Mouse (Mus musculus): ENCODE results near the gene Tenm4. TPM values are rescaled to one million over a fixed set of nuclear protein-coding genes. Genes with fewer than 3 reads are reported as not detected.

Gene Tenm4
- polyA plus RNA-seq, 1 experiment from 2014 or later, result 4.6 TPM

DNA sequence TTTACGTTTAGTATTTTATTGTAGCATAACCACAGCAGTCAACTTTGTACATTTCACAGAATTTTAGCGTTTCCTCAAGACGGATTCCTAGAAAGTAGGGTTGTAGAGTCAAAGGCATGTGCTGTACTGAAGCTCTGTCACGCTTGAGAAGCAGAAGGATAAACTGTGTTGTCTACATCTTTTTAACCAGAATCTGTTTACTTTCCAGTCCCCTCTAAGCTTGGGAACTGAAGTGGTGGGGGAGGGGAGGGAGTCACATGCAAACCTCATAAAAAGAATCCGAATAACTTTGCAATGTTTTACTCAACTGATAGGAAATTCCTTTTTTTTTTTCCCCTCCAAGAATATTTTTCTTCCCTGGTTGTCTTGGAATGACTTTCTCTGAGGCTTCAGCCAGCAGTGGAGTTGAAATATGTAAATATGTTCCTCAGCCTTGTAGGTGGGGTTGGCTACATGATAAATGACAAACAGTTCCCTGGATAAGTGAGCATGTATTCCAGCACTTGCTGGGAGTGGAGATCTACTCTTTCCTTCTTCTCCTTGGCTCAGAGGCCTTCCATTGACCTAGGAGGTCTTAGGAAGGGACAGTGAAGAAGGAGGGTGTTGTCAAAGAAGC lies 45.0 kb downstream of the Tenm4 start:
- Histone ChIP-seq H3K9me3 (ENCODE audit: control insufficient read depth) (no peaks in the 10 kb centered on the region), H3K27ac (ENCODE audit: low read depth, low read length) (no peak overlapping the region)
- TF ChIP-seq CTCF (IDR thresholded peaks at IDR 0.05; ENCODE audit: low read depth), result no peak

DNA sequence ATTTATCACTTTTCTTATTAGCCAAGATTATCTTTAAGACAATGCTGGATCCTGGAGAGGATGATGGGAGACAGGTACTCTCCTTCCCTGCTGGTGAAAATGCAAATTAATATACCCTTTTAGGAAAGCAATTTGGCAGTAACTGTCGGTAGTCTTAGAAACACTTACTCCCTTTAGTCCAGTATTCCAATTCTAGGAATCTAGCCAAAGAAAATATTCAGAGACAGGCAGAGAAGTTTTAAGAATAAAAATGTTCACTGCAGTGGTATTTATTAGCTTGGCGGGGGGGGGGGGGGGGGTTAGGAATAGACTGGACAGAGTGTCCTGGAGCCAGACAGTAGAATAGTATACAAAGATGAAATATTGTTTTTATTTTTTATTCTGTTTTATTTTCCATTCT lies 48.3 kb downstream of the Tenm4 start:
- H3K9me3 ChIP-seq (ENCODE audit: control insufficient read depth), result no peaks in the 10 kb centered on the region
- H3K27me3 ChIP-seq (replicated peaks; ENCODE audit: control insufficient read depth, insufficient read depth, low read length), result peaks cover 3% of the 10 kb centered on the region; the same call in 1 of the 2 replicates
- TF ChIP-seq CTCF (IDR thresholded peaks at IDR 0.05; ENCODE audit: low read depth), result no peak
- H3K36me3 ChIP-seq (ENCODE audit: control insufficient read depth, insufficient read depth), result no peaks in the 10 kb centered on the region
- H3K4me1 ChIP-seq (replicated peaks; ENCODE audit: control insufficient read depth, insufficient read depth, low read length), result no peaks in the 10 kb centered on the region
- H3K4me3 ChIP-seq (ENCODE audit: low read depth, low read length), result no peak overlapping the region
- H3K27ac ChIP-seq (ENCODE audit: low read depth, low read length), result no peak overlapping the region
- ATAC-seq, result no peak
- H3K9ac ChIP-seq (ENCODE audit: low read depth, low read length), result no peak overlapping the region
- no peak overlapping the region for H3K4me2 ChIP-seq (replicated peaks; ENCODE audit: low read depth)
- 73% methylated on average over 2 of the region's 2 CpGs for WGBS

More for the DNA sequence above, 45.0 kb downstream of the Tenm4 start:
- Histone ChIP-seq H3K9ac (ENCODE audit: low read depth, low read length) (no peak overlapping the region), H3K4me3 (ENCODE audit: low read depth, low read length) (no peak overlapping the region), H3K36me3 (ENCODE audit: control insufficient read depth, insufficient read depth) (no peaks in the 10 kb centered on the region), H3K4me1 (replicated peaks; ENCODE audit: control insufficient read depth, insufficient read depth, low read length) (no peaks in the 10 kb centered on the region; the same call in 1 of the 2 replicates), H3K27me3 (replicated peaks; ENCODE audit: control insufficient read depth, insufficient read depth, low read length) (peaks cover 20% of the 10 kb centered on the region; the same call in 1 of the 2 replicates), H3K4me2 (replicated peaks; ENCODE audit: low read depth) (no peak overlapping the region)
- ATAC-seq, result no peak
- WGBS, result 46% methylated on average over 5 of the region's 5 CpGs

DNA sequence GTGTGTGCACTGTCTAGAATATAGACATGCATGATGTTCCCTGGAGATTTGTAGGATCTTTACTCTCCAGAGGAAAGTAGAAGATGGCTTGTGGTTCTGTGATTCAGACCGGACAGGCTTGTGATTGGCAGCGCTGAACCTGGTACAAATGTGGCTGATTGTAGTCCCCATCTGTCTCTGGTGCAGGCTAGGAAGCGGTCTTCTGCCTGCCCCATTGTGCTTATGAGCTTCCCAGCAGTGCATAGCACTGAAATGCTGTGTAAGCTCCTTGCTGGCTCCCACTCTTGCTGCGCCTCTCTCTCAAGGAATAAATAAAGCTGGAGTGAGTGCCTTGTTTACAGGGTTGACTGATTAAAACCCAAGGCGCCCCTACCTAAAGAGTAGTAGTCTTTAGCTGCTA lies 49.6 kb downstream of the Tenm4 start:
- no peak overlapping the region for H3K4me3 ChIP-seq (ENCODE audit: low read depth, low read length)
- no peak for TF ChIP-seq CTCF (IDR thresholded peaks at IDR 0.05; ENCODE audit: low read depth)
- no peaks in the 10 kb centered on the region for H3K4me1 ChIP-seq (replicated peaks; ENCODE audit: control insufficient read depth, insufficient read depth, low read length)
- H3K27ac ChIP-seq (ENCODE audit: low read depth, low read length), result no peak overlapping the region
- WGBS, result 85% methylated on average over 5 of the region's 5 CpGs
- no peaks in the 10 kb centered on the region for H3K36me3 ChIP-seq (ENCODE audit: control insufficient read depth, insufficient read depth)
- no peak overlapping the region for H3K9ac ChIP-seq (ENCODE audit: low read depth, low read length)
- H3K9me3 ChIP-seq (ENCODE audit: control insufficient read depth), result no peaks in the 10 kb centered on the region
- H3K27me3 ChIP-seq (replicated peaks; ENCODE audit: control insufficient read depth, insufficient read depth, low read length), result no peaks in the 10 kb centered on the region
- no peak for ATAC-seq
- H3K4me2 ChIP-seq (replicated peaks; ENCODE audit: low read depth), result no peak overlapping the region

DNA sequence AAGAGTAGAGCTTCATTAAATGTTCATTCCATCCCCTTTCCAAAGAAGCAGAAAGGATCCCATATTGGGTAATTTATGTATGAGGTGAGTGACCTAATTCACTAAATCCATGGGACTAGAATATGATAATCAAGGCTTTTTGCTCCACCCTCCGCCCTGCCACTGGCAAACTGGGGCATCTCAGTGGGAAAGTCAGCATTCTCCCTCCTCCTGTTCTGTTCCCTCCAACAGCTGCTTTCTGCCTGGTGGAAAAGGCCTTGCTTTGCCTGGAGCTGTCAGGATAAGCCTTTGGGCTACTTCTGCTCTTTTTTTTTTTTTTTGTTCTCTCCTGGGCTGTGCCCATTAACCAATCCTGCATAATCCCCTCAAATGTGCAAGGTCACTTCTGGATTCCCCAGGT lies 51.5 kb downstream of the Tenm4 start:
- Histone ChIP-seq H3K27ac (ENCODE audit: low read depth, low read length) (no peak overlapping the region), H3K36me3 (ENCODE audit: control insufficient read depth, insufficient read depth) (no peaks in the 10 kb centered on the region), H3K9ac (ENCODE audit: low read depth, low read length) (no peak overlapping the region), H3K27me3 (replicated peaks; ENCODE audit: control insufficient read depth, insufficient read depth, low read length) (no peaks in the 10 kb centered on the region), H3K4me3 (ENCODE audit: low read depth, low read length) (no peak overlapping the region), H3K9me3 (ENCODE audit: control insufficient read depth) (no peaks in the 10 kb centered on the region), H3K4me2 (replicated peaks; ENCODE audit: low read depth) (no peak overlapping the region), H3K4me1 (replicated peaks; ENCODE audit: control insufficient read depth, insufficient read depth, low read length) (no peaks in the 10 kb centered on the region)
- WGBS, result 100% methylated on average over 1 of the region's 1 CpGs
- no peak for ATAC-seq
- no peak for TF ChIP-seq CTCF (IDR thresholded peaks at IDR 0.05; ENCODE audit: low read depth)

DNA sequence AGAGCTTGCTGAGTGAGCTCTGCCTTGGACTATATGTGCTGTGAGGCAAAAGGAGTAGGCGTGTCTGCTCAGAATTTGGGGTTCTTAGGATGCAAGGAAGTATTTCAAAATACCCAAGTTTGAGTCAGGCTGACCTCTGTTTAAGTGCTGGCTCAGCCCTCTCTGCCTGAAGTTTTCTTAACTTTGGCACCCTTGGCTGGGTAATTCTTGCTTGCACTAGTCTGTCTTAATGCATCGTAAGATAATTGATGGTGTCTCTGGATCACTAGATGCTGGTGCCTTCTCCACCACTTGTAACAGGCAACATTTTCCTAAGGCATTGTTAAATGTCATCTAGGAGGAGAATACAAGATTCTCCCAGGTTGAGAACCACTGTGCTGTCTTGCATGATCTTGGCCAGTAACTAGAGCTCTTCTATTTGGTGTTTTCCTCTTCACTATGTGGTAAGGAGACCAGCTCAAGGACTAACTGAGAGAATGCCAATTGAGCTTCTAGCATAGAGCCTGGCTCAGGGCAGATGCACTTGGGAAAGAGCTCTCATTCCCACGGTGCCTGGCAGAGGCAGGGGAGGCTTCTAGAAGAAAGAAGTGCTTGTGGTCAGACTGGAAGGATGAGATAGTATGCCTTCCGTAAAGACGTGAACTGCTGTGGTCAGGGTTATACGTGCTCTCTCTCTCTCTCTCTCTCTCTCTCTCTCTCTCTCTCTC lies 57.7 kb downstream of the Tenm4 start:
- Histone ChIP-seq H3K36me3 (ENCODE audit: control insufficient read depth, insufficient read depth) (no peaks in the 10 kb centered on the region), H3K4me3 (ENCODE audit: low read depth, low read length) (no peak overlapping the region), H3K9me3 (ENCODE audit: control insufficient read depth) (no peaks in the 10 kb centered on the region), H3K9ac (ENCODE audit: low read depth, low read length) (no peak overlapping the region), H3K27ac (ENCODE audit: low read depth, low read length) (no peak overlapping the region), H3K4me1 (replicated peaks; ENCODE audit: control insufficient read depth, insufficient read depth, low read length) (no peaks in the 10 kb centered on the region), H3K27me3 (replicated peaks; ENCODE audit: control insufficient read depth, insufficient read depth, low read length) (no peaks in the 10 kb centered on the region), H3K4me2 (replicated peaks; ENCODE audit: low read depth) (no peak overlapping the region)
- no peak for ATAC-seq
- WGBS, result 75% methylated on average over 6 of the region's 6 CpGs
- no peak for TF ChIP-seq CTCF (IDR thresholded peaks at IDR 0.05; ENCODE audit: low read depth)

DNA sequence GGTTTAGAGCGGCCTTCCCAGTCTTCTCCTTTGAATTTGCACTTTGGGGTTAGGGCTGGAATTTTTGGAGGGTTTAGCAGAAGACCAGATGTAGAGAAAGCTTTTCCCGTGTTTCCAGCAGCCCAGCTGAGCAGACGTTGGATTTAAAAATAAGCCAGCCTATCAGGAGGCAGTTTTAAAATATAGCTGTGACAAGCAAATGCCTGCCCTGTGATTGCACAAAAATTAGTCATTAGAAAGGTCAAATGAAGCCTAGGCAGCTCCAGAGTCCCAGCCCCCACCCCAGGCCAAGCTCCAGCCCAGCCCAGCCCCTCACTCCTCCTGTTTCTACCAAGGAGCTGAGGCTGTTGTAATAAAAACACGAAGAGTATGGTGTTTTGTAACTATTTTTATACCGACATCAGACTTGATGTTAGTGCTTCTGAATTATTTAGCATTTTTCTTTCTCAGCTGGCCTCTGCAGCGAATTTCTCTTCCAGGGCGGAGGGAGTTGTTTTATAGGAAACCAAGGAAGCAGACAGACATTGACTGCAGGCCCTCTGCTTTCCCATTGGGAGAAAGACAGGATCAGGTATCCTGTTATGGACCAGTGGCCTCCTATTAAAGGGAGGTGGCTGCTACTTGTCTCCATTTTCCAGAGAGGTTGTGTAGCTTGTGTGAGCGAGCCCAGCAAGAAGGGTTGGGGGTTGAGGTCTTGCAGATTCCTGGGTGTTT lies 59.1 kb downstream of the Tenm4 start:
- Histone ChIP-seq H3K9me3 (ENCODE audit: control insufficient read depth) (no peaks in the 10 kb centered on the region), H3K9ac (ENCODE audit: low read depth, low read length) (no peak overlapping the region), H3K27me3 (replicated peaks; ENCODE audit: control insufficient read depth, insufficient read depth, low read length) (no peaks in the 10 kb centered on the region), H3K4me2 (replicated peaks; ENCODE audit: low read depth) (no peak overlapping the region), H3K36me3 (ENCODE audit: control insufficient read depth, insufficient read depth) (no peaks in the 10 kb centered on the region), H3K27ac (ENCODE audit: low read depth, low read length) (no peak overlapping the region), H3K4me3 (ENCODE audit: low read depth, low read length) (no peak overlapping the region), H3K4me1 (replicated peaks; ENCODE audit: control insufficient read depth, insufficient read depth, low read length) (no peaks in the 10 kb centered on the region)
- TF ChIP-seq CTCF (IDR thresholded peaks at IDR 0.05; ENCODE audit: low read depth), result no peak
- ATAC-seq, result no peak
- WGBS, result 71% methylated on average over 8 of the region's 8 CpGs
